Mouse (Mus musculus): ENCODE data around the gene 9230112D13Rik. TPM values are rescaled to one million over a fixed set of nuclear protein-coding genes. Genes with fewer than 3 reads are reported as not detected.

Gene 9230112D13Rik
- polyA plus RNA-seq, 1 experiment from 2014 or later, result not detected

DNA sequence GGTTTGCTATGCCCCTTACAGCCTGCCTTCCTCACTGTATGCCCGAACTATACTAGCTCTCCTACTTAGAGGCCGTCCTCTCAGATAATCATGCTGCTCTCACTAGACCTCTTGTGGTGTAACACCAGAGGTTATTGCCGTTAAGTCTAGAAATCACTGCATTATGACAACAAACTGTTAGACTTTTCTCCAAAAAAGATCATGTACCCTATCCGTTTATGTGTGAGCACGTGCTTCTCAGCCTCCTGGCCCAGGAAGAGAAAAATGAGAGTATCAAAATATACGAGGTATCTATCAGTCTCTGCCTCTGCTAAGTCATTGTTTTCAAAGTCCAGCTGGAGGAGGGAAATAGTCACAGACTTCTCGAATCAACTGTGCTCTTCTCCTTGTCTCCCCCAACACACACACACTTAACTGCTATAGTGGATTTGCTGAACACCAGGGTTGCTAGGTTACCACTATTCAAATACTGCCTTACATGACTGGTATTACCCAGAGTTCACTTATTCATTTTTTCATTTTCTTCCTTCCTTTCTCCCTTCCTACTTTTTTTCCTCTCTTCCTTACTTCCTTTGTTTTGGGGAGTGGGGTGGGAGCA lies 13.7 kb downstream of the 9230112D13Rik start:
- no peak for ATAC-seq (ENCODE audit: insufficient read depth, low FRiP score, low TSS enrichment)
- H3K27me3 ChIP-seq (ENCODE audit: control insufficient read depth, insufficient read depth, low read length), result no peaks in the 10 kb centered on the region
- no peak for DNase-seq (ENCODE audit: low spot score)
- H3K9ac ChIP-seq (ENCODE audit: low read length), result no peak overlapping the region
- no peaks in the 10 kb centered on the region for H3K9me3 ChIP-seq (ENCODE audit: control insufficient read depth, low read length)
- 51% methylated on average over 7 of the region's 7 CpGs for WGBS
- no peak overlapping the region for H3K4me2 ChIP-seq (ENCODE audit: low read depth)
- H3K4me1 ChIP-seq (ENCODE audit: control insufficient read depth, insufficient read depth, low read length), result peaks cover 4% of the 10 kb centered on the region; the same call in 1 of the 2 replicates
- H3K36me3 ChIP-seq (ENCODE audit: control insufficient read depth, insufficient read depth, low read length), result no peaks in the 10 kb centered on the region
- no peak overlapping the region for H3K27ac ChIP-seq (ENCODE audit: low read depth, low read length)
- H3K4me3 ChIP-seq (ENCODE audit: low read depth, low read length), result no peak overlapping the region

DNA sequence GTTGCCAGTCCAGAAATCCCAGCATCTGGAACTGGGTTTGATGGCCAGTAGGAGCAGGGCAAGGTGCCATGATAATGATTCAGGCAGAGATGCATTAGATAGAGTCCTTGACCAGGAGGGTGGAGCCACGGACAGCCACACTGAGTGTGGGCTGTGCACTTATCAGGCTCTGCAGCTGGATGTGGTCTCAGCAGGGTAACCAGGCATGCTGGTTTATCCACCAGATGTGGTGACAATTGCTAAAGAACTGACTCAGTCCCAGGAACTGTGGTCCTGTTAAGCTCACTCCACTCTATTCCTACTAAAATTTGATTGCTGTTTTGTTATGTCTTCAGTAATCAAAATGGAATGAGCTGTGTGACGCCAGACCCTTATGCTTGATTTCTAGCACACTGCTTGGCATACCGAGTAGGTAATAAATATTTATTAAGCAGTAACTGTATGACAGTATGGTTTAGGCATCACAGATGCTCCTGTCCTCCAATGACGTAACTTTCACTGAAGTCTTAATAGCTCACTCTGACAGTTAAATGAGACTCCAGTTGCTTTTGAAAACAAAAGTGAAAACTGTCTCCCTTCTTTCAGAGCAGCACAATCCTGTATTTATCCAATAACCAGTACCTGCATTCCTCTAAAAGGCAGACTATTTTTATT lies 14.3 kb downstream of the 9230112D13Rik start:
- WGBS, result 39% methylated on average over 4 of the region's 4 CpGs
- Histone ChIP-seq H3K9ac (ENCODE audit: low read length) (no peak overlapping the region), H3K4me2 (ENCODE audit: low read depth) (no peak overlapping the region), H3K4me3 (ENCODE audit: low read depth, low read length) (no peak overlapping the region), H3K36me3 (ENCODE audit: control insufficient read depth, insufficient read depth, low read length) (no peaks in the 10 kb centered on the region), H3K27ac (ENCODE audit: low read depth, low read length) (no peak overlapping the region), H3K27me3 (ENCODE audit: control insufficient read depth, insufficient read depth, low read length) (no peaks in the 10 kb centered on the region), H3K4me1 (ENCODE audit: control insufficient read depth, insufficient read depth, low read length) (peaks cover 4% of the 10 kb centered on the region; the same call in 1 of the 2 replicates), H3K9me3 (ENCODE audit: control insufficient read depth, low read length) (no peaks in the 10 kb centered on the region)
- ATAC-seq (ENCODE audit: insufficient read depth, low FRiP score, low TSS enrichment), result peak; percentile 31; the same call in 1 of the 2 replicates
- DNase-seq (ENCODE audit: low spot score), result no peak

DNA sequence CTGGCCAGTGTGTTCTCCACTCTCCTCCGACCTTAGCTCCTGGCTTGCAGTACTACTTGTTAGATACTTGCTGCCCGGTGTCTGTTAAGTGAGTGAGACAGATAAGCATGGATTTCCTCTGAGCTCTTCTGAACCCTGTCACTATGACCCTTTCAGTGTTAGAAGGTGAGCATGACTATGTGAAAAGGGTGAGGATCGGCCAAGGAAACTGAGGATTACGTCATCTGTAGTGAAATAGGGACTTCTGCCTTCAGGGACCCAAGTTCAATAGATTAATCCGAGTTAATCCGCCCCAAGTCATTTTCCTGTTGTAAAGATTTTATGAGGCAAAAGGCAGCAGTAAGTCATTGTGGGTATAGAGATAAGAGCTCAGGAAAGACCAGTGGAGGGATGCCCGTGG lies 17.3 kb downstream of the 9230112D13Rik start:
- H3K4me1 ChIP-seq (ENCODE audit: control insufficient read depth, insufficient read depth, low read length), result peaks cover 7% of the 10 kb centered on the region
- no peak overlapping the region for H3K4me2 ChIP-seq (ENCODE audit: low read depth)
- DNase-seq (ENCODE audit: low spot score) (no peak), ATAC-seq (ENCODE audit: insufficient read depth, low FRiP score, low TSS enrichment) (no peak)
- no peak overlapping the region for H3K4me3 ChIP-seq (ENCODE audit: low read depth, low read length)
- no peaks in the 10 kb centered on the region for H3K9me3 ChIP-seq (ENCODE audit: control insufficient read depth, low read length)
- H3K27me3 ChIP-seq (ENCODE audit: control insufficient read depth, insufficient read depth, low read length), result no peaks in the 10 kb centered on the region
- no peak overlapping the region for H3K9ac ChIP-seq (ENCODE audit: low read length)
- no peak overlapping the region for H3K27ac ChIP-seq (ENCODE audit: low read depth, low read length)
- 80% methylated on average over 7 of the region's 7 CpGs for WGBS
- no peaks in the 10 kb centered on the region for H3K36me3 ChIP-seq (ENCODE audit: control insufficient read depth, insufficient read depth, low read length)

DNA sequence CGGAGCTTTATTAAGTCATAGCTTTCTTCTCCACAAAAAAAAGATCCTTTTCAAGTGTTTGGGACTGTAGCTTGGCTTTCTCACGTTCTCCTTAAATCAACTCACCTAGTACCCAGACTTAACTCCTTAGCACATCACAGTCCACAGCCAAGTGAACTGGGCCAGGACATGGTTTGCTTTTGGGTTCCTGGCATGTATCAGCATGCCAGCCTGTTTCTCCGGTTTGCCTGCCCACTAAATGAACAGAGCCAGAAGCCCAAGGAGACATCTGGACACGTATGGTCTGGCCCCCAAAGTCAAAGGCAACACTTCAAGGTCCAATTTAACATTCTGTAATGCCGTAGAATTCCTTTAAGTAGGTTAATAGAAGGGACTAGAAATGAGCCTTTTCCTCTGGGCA lies 18.2 kb downstream of the 9230112D13Rik start:
- no peak for ATAC-seq (ENCODE audit: insufficient read depth, low FRiP score, low TSS enrichment)
- no peak overlapping the region for H3K4me2 ChIP-seq (ENCODE audit: low read depth)
- 87% methylated on average over 5 of the region's 5 CpGs for WGBS

DNA sequence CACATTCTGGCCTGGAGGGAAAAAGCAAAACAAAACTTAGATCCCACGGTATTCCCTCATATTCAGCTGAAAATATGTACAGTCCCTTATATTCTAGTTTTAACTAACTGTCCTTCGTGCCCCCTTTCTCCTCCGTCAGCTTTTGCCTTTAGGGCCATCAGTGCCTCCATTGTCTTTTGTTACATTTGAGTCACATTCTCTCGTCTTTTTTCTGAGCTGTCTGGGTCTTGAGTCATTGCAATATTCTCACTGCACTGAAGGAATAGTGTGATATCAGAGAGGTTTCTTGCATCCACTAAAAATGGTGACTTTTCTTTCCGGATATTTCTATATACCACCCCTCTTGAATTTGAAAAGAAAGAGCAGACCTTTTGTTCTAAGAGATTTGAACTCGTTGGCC lies 18.8 kb downstream of the 9230112D13Rik start:
- Histone ChIP-seq H3K27ac (ENCODE audit: low read depth, low read length) (no peak overlapping the region), H3K36me3 (ENCODE audit: control insufficient read depth, insufficient read depth, low read length) (no peaks in the 10 kb centered on the region), H3K4me1 (ENCODE audit: control insufficient read depth, insufficient read depth, low read length) (peaks cover 12% of the 10 kb centered on the region), H3K9me3 (ENCODE audit: control insufficient read depth, low read length) (no peaks in the 10 kb centered on the region), H3K4me2 (ENCODE audit: low read depth) (peak overlapping the region; percentile 66), H3K9ac (ENCODE audit: low read length) (no peak overlapping the region), H3K4me3 (ENCODE audit: low read depth, low read length) (peak overlapping the region; percentile 87; the same call in 1 of the 2 replicates), H3K27me3 (ENCODE audit: control insufficient read depth, insufficient read depth, low read length) (no peaks in the 10 kb centered on the region)
- WGBS, result 45% methylated on average over 6 of the region's 6 CpGs
- DNase-seq (ENCODE audit: low spot score) (no peak), ATAC-seq (ENCODE audit: insufficient read depth, low FRiP score, low TSS enrichment) (no peak)

More for the DNA sequence above, 18.2 kb downstream of the 9230112D13Rik start:
- no peaks in the 10 kb centered on the region for H3K36me3 ChIP-seq (ENCODE audit: control insufficient read depth, insufficient read depth, low read length)
- no peaks in the 10 kb centered on the region for H3K9me3 ChIP-seq (ENCODE audit: control insufficient read depth, low read length)
- H3K27me3 ChIP-seq (ENCODE audit: control insufficient read depth, insufficient read depth, low read length), result no peaks in the 10 kb centered on the region
- no peak for DNase-seq (ENCODE audit: low spot score)
- peaks cover 12% of the 10 kb centered on the region for H3K4me1 ChIP-seq (ENCODE audit: control insufficient read depth, insufficient read depth, low read length)
- no peak overlapping the region for H3K4me3 ChIP-seq (ENCODE audit: low read depth, low read length)
- no peak overlapping the region for H3K27ac ChIP-seq (ENCODE audit: low read depth, low read length)
- H3K9ac ChIP-seq (ENCODE audit: low read length), result no peak overlapping the region

DNA sequence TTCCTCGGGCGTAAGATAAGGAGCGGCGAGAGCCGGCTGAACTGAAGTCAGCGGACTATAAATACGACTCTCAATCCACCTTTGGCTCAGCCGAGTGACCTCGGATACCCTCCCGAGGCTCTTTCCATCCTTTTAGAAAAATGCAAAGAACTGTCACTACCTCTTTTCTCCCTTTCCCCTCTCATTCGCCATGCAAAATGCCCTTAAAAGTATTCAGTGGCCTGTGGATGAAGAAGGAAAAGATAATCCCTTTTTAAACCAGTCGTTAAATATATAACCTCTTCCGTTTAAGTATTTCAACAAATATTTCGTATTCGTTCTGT lies 19.3 kb downstream of the 9230112D13Rik start, which contains the start of gene Bmpr1a:
TSS of gene Bmpr1a (minus strand) at position 17 of the 323 bp plus-strand sequence.
- Histone ChIP-seq H3K27ac (ENCODE audit: low read depth, low read length) (peak within 1 kb of the TSS; percentile 94), H3K9ac (ENCODE audit: low read length) (peak within 1 kb of the TSS; percentile 97), H3K4me1 (ENCODE audit: control insufficient read depth, insufficient read depth, low read length) (peaks cover 14% of the 10 kb centered on the region), H3K27me3 (ENCODE audit: control insufficient read depth, insufficient read depth, low read length) (no peaks in the 10 kb centered on the region), H3K9me3 (ENCODE audit: control insufficient read depth, low read length) (no peaks in the 10 kb centered on the region), H3K4me3 (ENCODE audit: low read depth, low read length) (peak within 1 kb of the TSS; percentile 87), H3K36me3 (ENCODE audit: control insufficient read depth, insufficient read depth, low read length) (no peaks in the 10 kb centered on the region), H3K4me2 (ENCODE audit: low read depth) (peak within 1 kb of the TSS; percentile 66)
- DNase-seq (ENCODE audit: low spot score), result no peak
- ATAC-seq (ENCODE audit: insufficient read depth, low FRiP score, low TSS enrichment), result no peak
- WGBS, result 7% methylated on average over 15 of the region's 15 CpGs

DNA sequence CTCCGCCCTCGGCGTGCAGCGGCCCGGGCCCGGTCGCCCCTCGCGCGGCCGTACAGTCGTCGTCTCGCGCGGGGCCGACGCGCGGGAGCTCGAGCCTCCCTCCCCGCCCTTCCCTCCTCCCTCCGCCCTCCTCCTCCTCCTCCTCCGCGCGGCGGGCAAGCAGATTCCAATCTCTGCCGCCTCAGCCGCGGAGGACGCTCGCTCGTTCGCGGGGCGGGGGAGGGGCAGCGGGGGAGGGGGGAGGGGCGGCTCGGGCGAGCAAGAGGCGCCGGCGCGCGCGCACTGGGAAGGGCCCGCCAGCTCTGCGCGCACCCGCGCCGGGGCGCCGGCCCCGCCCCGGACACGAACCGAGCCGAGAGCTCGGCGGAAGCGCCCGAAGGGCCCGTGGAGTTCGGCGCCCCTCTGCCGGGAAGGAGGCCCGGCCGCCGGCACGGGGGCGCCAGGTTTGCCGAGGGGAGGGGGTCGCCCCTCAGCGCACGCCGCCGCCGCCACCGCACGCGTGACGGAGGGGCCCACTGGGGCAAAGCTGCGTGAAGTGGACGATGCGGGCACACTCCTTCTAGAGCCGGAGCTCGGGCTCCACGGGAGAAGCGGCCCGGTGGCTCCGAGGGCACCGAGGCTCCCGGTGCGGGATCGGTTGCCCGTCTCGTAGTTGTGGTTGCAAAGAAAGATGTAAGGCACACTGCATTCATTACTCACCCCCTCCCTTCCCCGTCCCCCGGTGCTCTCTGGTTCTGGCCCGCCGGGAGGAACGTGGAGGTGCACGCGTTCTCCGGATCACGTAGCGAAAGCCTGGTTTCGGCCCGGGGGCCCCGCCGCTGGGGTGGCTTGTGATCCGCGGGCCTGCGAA lies 19.9 kb downstream of the 9230112D13Rik start:
- Histone ChIP-seq H3K36me3 (ENCODE audit: control insufficient read depth, insufficient read depth, low read length) (no peaks in the 10 kb centered on the region), H3K27me3 (ENCODE audit: control insufficient read depth, insufficient read depth, low read length) (no peaks in the 10 kb centered on the region), H3K9ac (ENCODE audit: low read length) (peak overlapping the region; percentile 97), H3K4me1 (ENCODE audit: control insufficient read depth, insufficient read depth, low read length) (peaks cover 12% of the 10 kb centered on the region; the same call in 1 of the 2 replicates), H3K4me3 (ENCODE audit: low read depth, low read length) (peak overlapping the region; percentile 87), H3K9me3 (ENCODE audit: control insufficient read depth, low read length) (no peaks in the 10 kb centered on the region), H3K4me2 (ENCODE audit: low read depth) (peak overlapping the region; percentile 66), H3K27ac (ENCODE audit: low read depth, low read length) (peak overlapping the region; percentile 94)
- under 1% methylated on average over 52 of the region's 115 CpGs for WGBS
- peak; percentile 89 for ATAC-seq (ENCODE audit: insufficient read depth, low FRiP score, low TSS enrichment)
- peak; percentile 96 for DNase-seq (ENCODE audit: low spot score)

DNA sequence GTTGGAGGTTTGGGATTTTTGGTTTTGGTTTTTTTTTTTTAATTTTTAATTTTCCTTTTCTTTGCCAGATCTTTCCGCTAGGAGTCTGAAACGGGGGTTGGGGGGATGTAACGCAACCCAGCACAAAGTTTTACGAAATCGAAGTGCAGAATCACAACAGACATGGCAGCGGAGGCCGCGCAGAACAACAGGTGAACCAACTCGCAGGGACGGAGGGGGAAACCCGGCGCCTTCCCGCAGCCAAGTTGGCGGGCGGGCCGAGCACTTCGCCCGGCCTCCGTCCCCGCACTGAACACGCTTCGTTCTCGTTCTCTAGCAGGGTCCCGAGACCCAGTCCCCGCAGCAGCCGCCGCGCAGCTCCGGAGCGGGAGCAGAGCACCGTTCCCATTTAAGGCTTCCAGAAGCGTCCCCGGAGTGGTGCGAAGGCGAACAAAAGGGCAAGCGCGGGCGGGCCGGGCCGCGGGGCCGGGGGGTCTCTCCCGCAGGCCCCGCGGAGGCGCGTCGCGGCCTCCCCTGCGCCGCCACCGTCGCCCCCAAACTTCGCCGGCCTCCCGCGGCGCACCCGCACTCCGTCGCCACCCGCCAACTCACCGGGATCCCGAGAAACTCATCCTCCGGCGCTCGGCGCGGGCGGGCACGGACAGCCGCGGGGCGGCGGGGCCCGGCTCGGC lies 20.7 kb downstream of the 9230112D13Rik start:
- peaks cover 12% of the 10 kb centered on the region; the same call in 1 of the 2 replicates for H3K4me1 ChIP-seq (ENCODE audit: control insufficient read depth, insufficient read depth, low read length)
- DNase-seq (ENCODE audit: low spot score) (peak; percentile 70), ATAC-seq (ENCODE audit: insufficient read depth, low FRiP score, low TSS enrichment) (peak; percentile 49)
- peak overlapping the region; percentile 97 for H3K9ac ChIP-seq (ENCODE audit: low read length)
- no peaks in the 10 kb centered on the region for H3K27me3 ChIP-seq (ENCODE audit: control insufficient read depth, insufficient read depth, low read length)
- H3K9me3 ChIP-seq (ENCODE audit: control insufficient read depth, low read length), result no peaks in the 10 kb centered on the region
- H3K4me3 ChIP-seq (ENCODE audit: low read depth, low read length), result peak overlapping the region; percentile 87
- H3K4me2 ChIP-seq (ENCODE audit: low read depth), result peak overlapping the region; percentile 66
- no peaks in the 10 kb centered on the region for H3K36me3 ChIP-seq (ENCODE audit: control insufficient read depth, insufficient read depth, low read length)
- WGBS, result under 1% methylated on average over 75 of the region's 77 CpGs
- H3K27ac ChIP-seq (ENCODE audit: low read depth, low read length), result peak overlapping the region; percentile 94

All from neural tube, embryonic 11.5 days (tissue).